Mouse (Mus musculus): ENCODE measurements at regions not wholly inside any gene's neighbourhood (a gene's known extent, or its start where the extent isn't known, plus 50 kb on each side); places are given as distances from the start of the nearest gene placed in this dataset.

- WGBS, result 88% methylated on average over 3 of the region's 3 CpGs
- no peaks in the 10 kb centered on the region for H3K9me3 ChIP-seq
These were observed 334.6 kb downstream of the Sv2b start for GRCm38 (mm10) chr7:74974448-74974847.

GRCm38 (mm10) chr7:74944421-74945098, 364.5 kb downstream of the Sv2b start:
- Histone ChIP-seq H3K27ac (replicated peaks) (no peak overlapping the region), H3K9ac (no peak overlapping the region), H3K9me3 (no peaks in the 10 kb centered on the region), H3K27me3 (no peaks in the 10 kb centered on the region), H3K36me3 (no peaks in the 10 kb centered on the region), H3K4me3 (no peak overlapping the region), H3K4me2 (no peak overlapping the region), H3K4me1 (replicated peaks) (no peaks in the 10 kb centered on the region)
- WGBS, result 88% methylated on average over 5 of the region's 5 CpGs
- ATAC-seq (ENCODE audit: low read depth), result no peak

More at GRCm38 (mm10) chr7:74974448-74974847, 334.6 kb downstream of the Sv2b start:
- H3K27me3 ChIP-seq, result no peaks in the 10 kb centered on the region
- no peaks in the 10 kb centered on the region for H3K36me3 ChIP-seq
- no peaks in the 10 kb centered on the region for H3K4me1 ChIP-seq (replicated peaks)
- no peak overlapping the region for H3K4me3 ChIP-seq
- H3K9ac ChIP-seq, result no peak overlapping the region
- no peak overlapping the region for H3K27ac ChIP-seq (replicated peaks)
- no peak for ATAC-seq (ENCODE audit: low read depth)
- no peak overlapping the region for H3K4me2 ChIP-seq

GRCm38 (mm10) chr7:74942917-74943316, 366.1 kb downstream of the Sv2b start:
- H3K9ac ChIP-seq, result no peak overlapping the region
- H3K27me3 ChIP-seq, result no peaks in the 10 kb centered on the region
- no peak overlapping the region for H3K27ac ChIP-seq (replicated peaks)
- no peak overlapping the region for H3K4me2 ChIP-seq
- 84% methylated on average over 4 of the region's 4 CpGs for WGBS
- H3K36me3 ChIP-seq, result no peaks in the 10 kb centered on the region
- no peak for ATAC-seq (ENCODE audit: low read depth)
- no peaks in the 10 kb centered on the region for H3K4me1 ChIP-seq (replicated peaks)
- no peaks in the 10 kb centered on the region for H3K9me3 ChIP-seq
- no peak overlapping the region for H3K4me3 ChIP-seq

- no peak for ATAC-seq (ENCODE audit: low read depth)
- H3K4me1 ChIP-seq (replicated peaks), result no peaks in the 10 kb centered on the region
- 67% methylated on average over 3 of the region's 3 CpGs for WGBS
- no peak overlapping the region for H3K4me2 ChIP-seq
- no peak overlapping the region for H3K9ac ChIP-seq
- no peaks in the 10 kb centered on the region for H3K27me3 ChIP-seq
- H3K4me3 ChIP-seq, result no peak overlapping the region
- no peaks in the 10 kb centered on the region for H3K36me3 ChIP-seq
- H3K27ac ChIP-seq (replicated peaks), result no peak overlapping the region
- H3K9me3 ChIP-seq, result no peaks in the 10 kb centered on the region
These were observed 366.9 kb downstream of the Sv2b start for GRCm38 (mm10) chr7:74942146-74942545.

- Histone ChIP-seq H3K27me3 (no peaks in the 10 kb centered on the region), H3K4me2 (no peak overlapping the region), H3K4me3 (no peak overlapping the region), H3K9ac (no peak overlapping the region), H3K9me3 (no peaks in the 10 kb centered on the region), H3K4me1 (replicated peaks) (no peaks in the 10 kb centered on the region), H3K27ac (replicated peaks) (no peak overlapping the region), H3K36me3 (no peaks in the 10 kb centered on the region)
- no peak for ATAC-seq (ENCODE audit: low read depth)
- 43% methylated on average over 8 of the region's 8 CpGs for WGBS
These were observed 374.7 kb upstream of the Slco3a1 start for GRCm38 (mm10) chr7:74929142-74929829.

GRCm38 (mm10) chr7:74928226-74928927, 373.8 kb upstream of the Slco3a1 start:
- Histone ChIP-seq H3K4me3 (no peak overlapping the region), H3K4me2 (no peak overlapping the region), H3K9ac (no peak overlapping the region), H3K36me3 (no peaks in the 10 kb centered on the region), H3K27me3 (no peaks in the 10 kb centered on the region), H3K4me1 (replicated peaks) (no peaks in the 10 kb centered on the region), H3K27ac (replicated peaks) (no peak overlapping the region), H3K9me3 (no peaks in the 10 kb centered on the region)
- WGBS, result 72% methylated on average over 6 of the region's 6 CpGs
- ATAC-seq (ENCODE audit: low read depth), result no peak

GRCm38 (mm10) chr7:74926729-74927128, 372.1 kb upstream of the Slco3a1 start:
- no peaks in the 10 kb centered on the region for H3K9me3 ChIP-seq
- no peaks in the 10 kb centered on the region for H3K4me1 ChIP-seq (replicated peaks)
- no peak for ATAC-seq (ENCODE audit: low read depth)
- H3K9ac ChIP-seq, result no peak overlapping the region
- no peak overlapping the region for H3K4me2 ChIP-seq
- H3K27ac ChIP-seq (replicated peaks), result no peak overlapping the region
- 49% methylated on average over 2 of the region's 2 CpGs for WGBS
- no peaks in the 10 kb centered on the region for H3K27me3 ChIP-seq
- H3K36me3 ChIP-seq, result no peaks in the 10 kb centered on the region
- no peak overlapping the region for H3K4me3 ChIP-seq

GRCm38 (mm10) chr7:74924156-74924555, 369.6 kb upstream of the Slco3a1 start:
- Histone ChIP-seq H3K27me3 (no peaks in the 10 kb centered on the region), H3K9me3 (no peaks in the 10 kb centered on the region), H3K4me3 (no peak overlapping the region), H3K27ac (replicated peaks) (no peak overlapping the region), H3K36me3 (no peaks in the 10 kb centered on the region), H3K4me2 (no peak overlapping the region), H3K4me1 (replicated peaks) (no peaks in the 10 kb centered on the region), H3K9ac (no peak overlapping the region)
- ATAC-seq (ENCODE audit: low read depth), result no peak
- WGBS, result 89% methylated on average over 1 of the region's 1 CpGs

GRCm38 (mm10) chr7:74908311-74908962, 353.9 kb upstream of the Slco3a1 start:
- 70% methylated on average over 3 of the region's 3 CpGs for WGBS
- no peak overlapping the region for H3K9ac ChIP-seq
- H3K27me3 ChIP-seq, result no peaks in the 10 kb centered on the region
- no peak overlapping the region for H3K4me3 ChIP-seq
- H3K27ac ChIP-seq (replicated peaks), result no peak overlapping the region
- ATAC-seq (ENCODE audit: low read depth), result no peak
- no peaks in the 10 kb centered on the region for H3K4me1 ChIP-seq (replicated peaks)
- H3K36me3 ChIP-seq, result no peaks in the 10 kb centered on the region
- no peaks in the 10 kb centered on the region for H3K9me3 ChIP-seq
- no peak overlapping the region for H3K4me2 ChIP-seq

GRCm38 (mm10) chr7:74907391-74907790, 352.8 kb upstream of the Slco3a1 start:
- Histone ChIP-seq H3K4me1 (replicated peaks) (no peaks in the 10 kb centered on the region), H3K36me3 (no peaks in the 10 kb centered on the region), H3K27me3 (no peaks in the 10 kb centered on the region), H3K4me2 (no peak overlapping the region), H3K9ac (no peak overlapping the region), H3K9me3 (no peaks in the 10 kb centered on the region), H3K27ac (replicated peaks) (no peak overlapping the region), H3K4me3 (no peak overlapping the region)
- 85% methylated on average over 1 of the region's 1 CpGs for WGBS
- ATAC-seq (ENCODE audit: low read depth), result no peak

GRCm38 (mm10) chr7:74877466-74877865, 322.9 kb upstream of the Slco3a1 start:
- no peaks in the 10 kb centered on the region for H3K9me3 ChIP-seq
- no peak overlapping the region for H3K4me3 ChIP-seq
- no peak overlapping the region for H3K9ac ChIP-seq
- no peaks in the 10 kb centered on the region for H3K4me1 ChIP-seq (replicated peaks)
- no peak for ATAC-seq (ENCODE audit: low read depth)
- 82% methylated on average over 3 of the region's 3 CpGs for WGBS
- H3K27me3 ChIP-seq, result no peaks in the 10 kb centered on the region
- H3K36me3 ChIP-seq, result no peaks in the 10 kb centered on the region
- H3K27ac ChIP-seq (replicated peaks), result no peak overlapping the region
- no peak overlapping the region for H3K4me2 ChIP-seq

- H3K27me3 ChIP-seq, result no peaks in the 10 kb centered on the region
These were observed 322.1 kb upstream of the Slco3a1 start for GRCm38 (mm10) chr7:74876667-74877066.

More at GRCm38 (mm10) chr7:74876667-74877066, 322.1 kb upstream of the Slco3a1 start:
- Histone ChIP-seq H3K36me3 (no peaks in the 10 kb centered on the region), H3K4me1 (replicated peaks) (no peaks in the 10 kb centered on the region), H3K4me3 (no peak overlapping the region), H3K27ac (replicated peaks) (no peak overlapping the region), H3K9me3 (no peaks in the 10 kb centered on the region), H3K9ac (no peak overlapping the region), H3K4me2 (no peak overlapping the region)
- no peak for ATAC-seq (ENCODE audit: low read depth)
- 75% methylated on average over 4 of the region's 4 CpGs for WGBS
